Mouse (Mus musculus) adrenal gland, adult 2 months (tissue): ENCODE data around the gene Relb. TPM values are rescaled to one million over a fixed set of nuclear protein-coding genes. Genes with fewer than 3 reads are reported as not detected.

ENCODE experiments used
- DNase-seq: peaks from one replicate; pipeline ENCODE4 v3.0.0; 2021
- long read RNA-seq: library from polyadenylated mRNA; stranded (forward); transcript quantifications from one replicate; pipeline ENCODE4 v2.0.0, GENCODE M21; 2021
- polyA plus RNA-seq: library from polyadenylated mRNA; depleted of rRNA; stranded (reverse); fragments of >200 nt; gene quantifications from 2 replicates; pipeline ENCODE4 v1.2.3, GENCODE M21; 2012; rRNA removed
- total RNA-seq, 2 experiments: library from RNA; stranded (reverse); gene quantifications; 2 replicates each; pipeline ENCODE4 v1.2.3; 2021

Relb gene
- total RNA-seq: 10 to 100 TPM; 26.5 to 33.9 TPM
- 79.2 and 85.8 TPM in 2 replicates for polyA plus RNA-seq
- long read RNA-seq, transcript Relb-201 (11 exons, 2,200 nt): major isoform, 27 of 42 reads
- long read RNA-seq, partial matches to known transcripts: 2 of 42 reads
- long read RNA-seq, other reads (novel, unspliced or antisense): 13 of 42 reads

DNA sequence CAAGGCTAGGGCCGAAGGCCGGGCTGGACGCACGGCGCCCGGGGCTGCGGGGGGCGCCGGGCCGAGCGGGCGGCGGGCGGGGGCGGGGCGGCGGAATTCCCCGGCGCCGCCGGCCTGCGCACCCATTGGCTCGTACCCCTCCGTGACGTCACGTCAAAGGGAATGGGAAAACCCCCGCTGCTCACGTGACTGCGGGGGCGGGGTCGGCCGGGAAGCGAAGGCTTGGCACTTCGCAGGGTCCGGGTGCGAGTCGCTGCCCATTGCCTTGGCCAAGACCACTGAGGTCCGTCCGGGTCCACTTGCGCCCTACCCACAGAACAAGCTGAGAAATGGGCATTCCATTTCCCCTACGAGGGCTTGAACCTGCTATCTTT, at the start of gene Relb:
Relb (minus strand) TSS at position 78 of the 374 bp plus-strand sequence.
- DNase-seq: peak; percentile 94

DNA sequence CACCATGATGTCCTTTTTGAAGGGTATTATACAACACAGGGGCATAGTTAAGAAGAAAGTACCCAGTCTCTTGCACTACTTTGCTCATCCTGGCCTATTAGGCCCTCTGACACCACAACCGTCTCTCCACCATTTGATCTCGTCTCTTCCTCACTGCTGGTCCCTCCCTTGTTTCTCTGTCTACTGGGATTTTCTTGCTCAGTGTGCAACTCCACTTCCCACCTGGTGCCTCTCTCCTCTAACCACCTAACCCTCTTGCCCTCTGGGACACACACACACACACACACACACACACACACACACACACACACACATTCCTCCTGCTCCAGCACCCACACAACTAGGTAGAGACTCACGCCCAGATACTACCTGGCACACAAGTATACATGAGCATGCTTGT, 49.7 kb upstream of the Relb start:
- no peak for DNase-seq

DNA sequence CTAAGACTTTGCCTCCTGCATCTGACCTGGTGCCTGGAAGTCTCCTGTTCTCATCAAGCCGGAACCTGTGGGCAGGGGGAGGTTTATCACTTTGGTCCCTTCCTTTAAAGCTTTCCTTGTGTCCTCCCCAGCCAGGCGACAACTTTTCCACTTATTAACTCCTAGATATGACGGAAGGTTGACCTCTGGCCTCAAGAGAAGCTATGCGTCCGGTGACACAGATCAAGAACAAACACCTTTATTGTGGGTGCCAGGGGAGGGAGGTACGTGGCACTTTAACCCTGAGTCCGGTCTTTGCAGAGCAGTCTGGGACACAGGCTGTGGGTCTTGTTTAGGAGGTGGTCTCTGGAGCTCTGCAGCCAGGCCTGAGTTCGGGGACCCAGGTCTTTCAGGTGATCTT, 48.6 kb upstream of the Relb start, which contains the start of gene Apoc2:
Apoc2 (minus strand) TSS at position 70 of the 400 bp plus-strand sequence.
- no peak for DNase-seq

- DNase-seq: no peak
Observed at GRCm38 (mm10) chr7:19676662-19677061, 47.4 kb upstream of the Relb start.

DNA sequence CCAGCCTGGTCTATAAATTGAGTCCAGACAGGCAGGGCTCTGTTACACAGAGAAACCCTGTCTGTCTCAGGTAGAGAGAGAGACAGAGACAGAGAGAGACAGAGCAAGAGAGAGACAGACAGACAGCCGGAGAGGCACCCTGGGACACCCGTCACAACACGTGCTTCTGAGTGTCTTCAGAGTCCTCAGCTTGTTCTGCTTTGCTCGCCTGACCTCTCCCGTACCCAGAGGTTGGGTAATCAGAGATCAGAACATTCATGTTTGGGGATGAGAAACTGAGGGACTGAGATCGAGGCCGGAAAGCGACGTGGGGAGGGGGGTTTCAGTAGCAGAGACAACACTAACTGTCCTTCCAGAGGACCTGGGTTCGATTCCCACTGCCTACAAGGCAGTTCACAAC, 46.6 kb upstream of the Relb start:
- DNase-seq: no peak

DNA sequence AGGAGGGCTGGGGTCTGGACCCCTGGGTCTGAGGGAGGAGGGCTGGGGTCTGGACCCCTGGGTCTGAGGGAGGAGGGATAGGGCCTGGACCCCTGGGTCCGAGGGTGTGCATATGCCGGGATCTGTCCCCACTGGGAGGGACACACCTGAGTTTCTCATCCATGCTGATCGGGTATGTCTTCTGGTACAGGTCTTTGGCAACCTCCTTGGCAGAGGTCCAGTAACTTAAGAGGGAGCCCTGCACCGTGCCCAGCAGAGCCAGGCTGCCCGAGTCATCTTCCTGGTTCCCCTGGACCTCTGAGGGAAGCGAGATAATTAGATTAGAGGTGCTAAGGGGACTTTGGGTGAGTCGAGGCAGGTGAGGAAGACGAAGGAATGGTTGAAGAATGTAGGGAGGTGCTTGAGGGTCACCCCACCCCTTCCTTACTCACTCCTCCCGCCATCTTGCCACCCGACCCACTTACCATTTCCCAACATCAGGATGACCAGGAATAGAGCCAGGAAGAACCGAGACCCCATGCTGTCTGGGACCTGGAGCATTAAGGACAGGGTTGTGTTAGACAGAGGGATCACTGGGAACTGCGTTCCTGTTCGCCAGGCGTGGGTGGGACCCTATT, 44.0 kb upstream of the Relb start:
- DNase-seq: no peak

DNA sequence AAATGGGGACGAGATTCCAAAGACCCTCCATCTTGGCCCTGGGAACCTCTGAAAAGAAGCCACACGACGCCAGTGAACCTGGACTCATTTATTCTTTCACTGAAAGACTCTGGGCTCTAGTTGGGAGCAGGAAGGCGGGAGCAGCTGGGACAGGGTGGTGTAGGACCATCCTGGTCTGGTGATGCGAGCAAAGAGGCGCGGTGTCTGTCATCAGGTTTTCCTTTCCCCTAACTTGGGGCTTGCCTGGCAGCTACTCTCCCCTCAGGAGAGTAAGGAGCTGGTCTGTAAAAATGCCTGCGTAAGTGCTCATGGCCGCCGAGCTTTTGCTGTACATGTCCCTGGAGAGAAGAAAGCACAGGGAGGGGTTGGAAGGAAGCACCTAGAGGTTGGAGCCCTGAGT, 42.3 kb upstream of the Relb start:
- DNase-seq: no peak

GRCm38 (mm10) chr7:19668947-19669721, 39.9 kb upstream of the Relb start:
- DNase-seq: peak; percentile 93

GRCm38 (mm10) chr7:19667434-19667833, 38.2 kb upstream of the Relb start:
- no peak for DNase-seq

GRCm38 (mm10) chr7:19666750-19667149, 37.5 kb upstream of the Relb start:
- DNase-seq: no peak

- peak; percentile 98 for DNase-seq
Observed at GRCm38 (mm10) chr7:19664955-19665841, 36.0 kb upstream of the Relb start, which contains the start of gene Clptm1. Clptm1 (minus strand) TSS chr7:19665033.

DNA sequence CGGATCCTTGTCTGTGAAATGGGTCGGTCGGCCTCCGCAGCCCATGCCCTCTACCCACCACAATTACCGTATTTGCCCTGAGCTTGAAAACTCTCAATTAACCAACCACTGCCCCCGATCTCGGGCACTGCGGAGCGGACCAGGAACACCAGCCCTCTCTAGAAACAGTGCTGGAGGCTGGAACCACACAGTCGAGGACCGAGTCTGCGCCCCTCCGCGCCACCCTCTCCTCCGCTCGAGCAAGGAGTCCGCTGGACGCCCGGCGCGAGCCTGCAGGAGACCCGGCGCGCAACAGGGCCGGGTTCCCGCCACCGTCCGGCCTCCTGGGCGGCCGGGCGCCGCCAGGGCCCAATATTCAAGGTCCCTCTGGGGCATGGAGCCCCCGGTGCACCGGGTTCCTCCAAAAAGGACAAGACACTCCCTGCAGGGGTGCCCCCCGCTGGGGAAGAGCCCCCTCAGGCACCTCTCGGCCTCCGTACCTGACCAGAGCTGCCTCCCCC, 35.3 kb upstream of the Relb start:
- DNase-seq: no peak

DNA sequence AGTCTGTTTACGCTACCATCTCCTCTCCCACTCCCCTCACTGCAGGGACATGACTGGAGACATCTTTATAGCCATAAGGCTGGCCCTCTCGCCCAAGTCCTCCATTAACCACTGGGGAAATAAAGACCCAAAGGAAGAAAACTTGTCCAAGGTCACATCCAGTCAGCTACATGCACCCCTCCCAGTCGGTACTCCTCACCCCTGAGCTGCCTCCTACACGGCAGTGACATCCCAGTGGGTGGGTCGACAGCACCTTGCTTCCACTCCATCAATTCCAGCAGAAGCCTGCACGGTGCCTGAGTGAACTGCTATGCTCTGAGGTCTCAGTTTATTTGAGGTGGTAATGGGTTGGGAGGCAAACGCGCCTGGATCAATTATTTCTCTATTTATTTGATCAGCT, 34.7 kb upstream of the Relb start:
- DNase-seq: no peak

DNA sequence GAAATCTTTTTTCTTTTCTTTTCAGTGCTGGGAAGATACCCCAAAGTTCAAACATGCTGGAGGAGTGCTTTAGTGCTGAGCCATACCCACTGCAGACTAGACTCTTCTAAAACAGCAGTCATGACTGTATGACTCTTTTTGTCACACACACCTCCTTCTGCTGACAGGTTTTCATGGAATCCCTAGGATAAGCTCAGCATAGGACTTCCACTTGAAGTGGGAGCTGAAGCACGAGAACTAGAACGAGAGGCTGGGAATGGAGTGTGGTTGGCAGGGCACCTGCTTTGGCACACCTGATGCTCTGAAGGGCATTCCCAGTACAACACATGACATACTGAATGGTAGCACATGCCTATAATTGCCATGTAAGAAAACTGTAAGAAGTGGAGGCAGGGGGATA, 23.4 kb upstream of the Relb start:
- no peak for DNase-seq

- DNase-seq: no peak
Observed at GRCm38 (mm10) chr7:19651063-19651786, 22.0 kb upstream of the Relb start.

- DNase-seq: no peak
Observed at GRCm38 (mm10) chr7:19641223-19641622, 12.0 kb upstream of the Relb start.

DNA sequence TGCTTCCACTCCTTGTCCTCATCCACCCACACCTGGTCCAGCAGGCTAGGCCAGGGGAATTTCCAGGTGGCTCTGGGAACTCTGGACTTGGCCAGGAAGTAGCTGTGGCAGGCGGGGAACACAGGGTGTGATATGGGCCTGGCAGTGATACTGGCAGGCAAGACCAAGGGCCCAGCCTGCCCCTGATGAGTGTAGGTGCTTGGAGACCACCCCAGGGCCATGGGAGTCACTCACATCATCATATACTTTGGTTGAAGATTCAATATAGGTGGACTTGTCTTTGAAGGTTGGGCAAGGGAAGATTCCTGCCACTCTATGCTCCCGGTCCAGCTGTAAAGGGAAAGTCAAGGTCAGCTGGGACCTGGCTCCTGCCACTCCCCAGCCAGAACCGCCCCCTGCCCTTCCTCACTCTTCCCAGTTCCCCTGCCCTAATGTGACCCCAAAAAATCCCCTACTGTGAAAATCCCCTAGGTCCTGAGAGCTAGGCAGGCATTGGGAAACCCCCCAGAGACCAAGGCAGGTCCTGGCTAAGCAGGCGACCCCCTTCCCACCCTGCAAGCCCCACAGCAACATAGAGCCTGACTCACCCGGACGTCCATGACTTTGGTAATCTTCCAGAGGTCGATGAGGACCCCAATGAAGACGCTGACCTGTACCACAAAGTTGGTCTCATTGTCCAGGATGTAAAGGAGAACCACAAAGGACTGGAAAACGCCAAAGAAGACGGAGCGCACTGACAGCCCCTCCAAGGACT, 6.0 kb upstream of the Relb start:
- peak; percentile 49 for DNase-seq

DNA sequence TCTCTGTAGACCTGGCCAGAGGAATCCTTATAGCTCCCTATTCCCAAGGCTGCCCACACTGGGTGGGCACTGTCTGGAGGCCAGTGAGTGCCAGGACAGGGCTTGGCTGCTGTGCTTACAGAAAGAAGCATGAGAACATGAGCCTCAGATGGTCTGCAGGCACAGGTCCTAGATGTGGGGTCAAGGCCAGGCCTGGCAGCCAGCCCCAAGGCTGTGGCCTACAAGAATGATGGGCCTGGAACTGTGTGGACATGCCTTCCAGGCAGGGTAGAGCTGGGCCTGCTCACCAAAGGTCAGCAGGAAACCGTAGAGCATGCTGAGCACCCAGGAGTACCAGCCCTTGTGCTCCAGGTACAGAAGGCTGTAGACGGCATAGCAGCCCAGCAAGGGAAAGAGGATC, 5.4 kb upstream of the Relb start:
- peak; percentile 93 for DNase-seq

- DNase-seq: no peak
Observed at GRCm38 (mm10) chr7:19633855-19634254, 4.6 kb upstream of the Relb start.

- no peak for DNase-seq
Observed at GRCm38 (mm10) chr7:19633197-19633596, 4.0 kb upstream of the Relb start.

DNA sequence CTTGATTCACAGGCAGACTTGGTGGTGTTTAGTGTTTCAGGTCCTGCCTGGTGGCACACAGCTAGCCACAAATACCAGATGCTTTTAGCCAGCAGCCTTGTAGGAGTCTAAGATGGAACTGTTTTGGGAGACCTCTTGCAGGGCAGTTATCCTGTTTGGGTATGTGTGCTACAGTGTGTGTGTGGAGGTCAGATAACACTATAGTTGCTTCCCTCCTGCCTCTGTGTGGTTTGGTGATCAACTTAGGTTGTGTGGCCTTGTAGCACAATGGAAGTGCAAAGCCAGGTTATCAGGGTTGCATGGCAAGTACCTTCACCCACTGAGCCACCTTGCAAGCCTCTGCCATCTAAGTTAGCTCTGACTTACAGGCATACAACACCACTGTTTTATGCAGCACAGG, 3.5 kb upstream of the Relb start:
- no peak for DNase-seq
